Mouse (Mus musculus) naive thymus-derived CD4-positive, alpha-beta T cell, adult 2 months (primary cell): ENCODE measurements around the gene Fndc10.
A peak's percentile ranks its signal among the peaks of the same experiment; 100 is the strongest.
"Not testable (repeated sequence)": the region's sequence is repeated elsewhere in the genome, so short reads cannot be mapped to it uniquely, and the experiment has no call there.

ENCODE experiments used
- DNase-seq: peaks from one replicate; pipeline ENCODE4 v3.0.0-alpha.2; 2011; ENCODE audit warnings: low read depth

The Fndc10 gene

DNA sequence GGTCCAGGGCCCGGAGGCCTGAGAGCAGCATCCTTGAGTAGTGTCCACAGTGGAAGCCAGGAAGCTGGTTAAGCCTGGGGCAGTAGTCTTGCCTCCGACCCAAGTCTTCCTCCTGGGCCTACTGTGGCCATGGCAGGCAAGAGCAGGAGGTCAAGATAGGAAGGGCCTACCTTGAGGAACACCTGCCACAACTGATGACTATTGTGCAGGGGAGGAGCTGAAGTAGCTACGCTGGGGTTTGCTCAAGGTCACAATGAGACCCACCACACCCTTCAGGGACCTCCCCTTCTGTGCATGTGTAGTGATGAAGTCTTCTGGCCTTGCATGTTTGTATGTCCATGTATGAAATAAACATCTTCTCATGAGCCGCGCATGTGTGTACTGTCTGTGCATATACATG is 41.6 kb downstream of the Fndc10 start:
- DNase-seq: peak; percentile 33

DNA sequence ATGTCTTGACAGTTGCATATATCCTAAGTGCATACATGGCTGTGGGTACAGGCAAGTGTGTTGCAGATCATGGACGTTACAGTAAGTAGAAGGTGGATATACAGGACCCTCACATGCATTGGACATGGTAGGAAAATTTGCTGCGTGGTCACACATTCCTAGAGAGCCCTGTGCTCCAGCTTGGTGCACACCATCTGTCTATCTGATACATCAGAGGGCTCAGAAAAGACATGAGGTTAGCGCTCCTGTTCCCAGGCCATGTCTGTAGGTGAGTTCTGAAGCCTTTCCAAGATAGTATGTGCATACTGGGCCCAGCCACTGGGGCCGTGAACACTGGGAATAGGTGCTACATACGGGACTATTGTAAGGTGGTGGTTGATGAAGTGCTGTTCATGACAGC is 42.3 kb downstream of the Fndc10 start:
- DNase-seq: no peak

DNA sequence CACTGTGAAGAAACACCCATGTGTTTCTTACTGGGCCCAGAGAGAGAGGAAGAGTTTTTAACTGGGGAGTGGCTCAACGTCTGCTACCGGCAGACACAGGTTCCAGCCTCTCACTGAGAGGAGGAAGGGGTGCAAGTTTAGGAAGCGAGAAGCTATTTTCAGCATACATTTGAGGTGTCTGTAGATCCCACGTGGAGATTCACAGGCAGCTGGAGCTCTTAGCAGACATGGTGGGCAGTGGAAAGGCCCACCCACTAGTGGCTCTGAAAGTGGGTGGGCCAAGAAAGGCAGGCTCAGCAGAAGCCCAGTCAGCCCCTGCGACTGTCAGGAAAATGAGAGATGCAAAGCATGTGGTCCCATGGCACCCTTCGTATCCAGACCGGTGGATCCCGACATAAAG is 44.1 kb downstream of the Fndc10 start:
- DNase-seq: no peak

DNA sequence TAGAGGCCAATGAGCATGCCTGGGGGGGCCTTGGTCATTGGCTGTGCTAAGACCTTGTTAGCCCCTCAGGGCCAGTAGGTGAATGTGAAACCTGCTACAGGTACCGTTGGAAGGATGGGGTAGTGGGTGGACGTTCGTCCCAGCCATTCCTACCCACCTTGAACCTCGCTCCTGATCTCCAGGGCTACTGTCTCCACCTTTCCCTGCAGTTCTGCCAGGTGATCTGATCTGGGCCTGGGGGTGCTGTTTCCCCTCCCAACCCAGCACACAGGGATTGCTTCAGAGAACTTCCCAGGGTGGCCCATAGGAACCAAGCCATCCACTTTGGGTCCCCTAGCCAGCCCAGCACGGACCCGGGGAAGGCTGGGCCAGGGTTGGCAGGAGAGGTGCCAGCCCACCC is 45.0 kb downstream of the Fndc10 start:
- no peak for DNase-seq

DNA sequence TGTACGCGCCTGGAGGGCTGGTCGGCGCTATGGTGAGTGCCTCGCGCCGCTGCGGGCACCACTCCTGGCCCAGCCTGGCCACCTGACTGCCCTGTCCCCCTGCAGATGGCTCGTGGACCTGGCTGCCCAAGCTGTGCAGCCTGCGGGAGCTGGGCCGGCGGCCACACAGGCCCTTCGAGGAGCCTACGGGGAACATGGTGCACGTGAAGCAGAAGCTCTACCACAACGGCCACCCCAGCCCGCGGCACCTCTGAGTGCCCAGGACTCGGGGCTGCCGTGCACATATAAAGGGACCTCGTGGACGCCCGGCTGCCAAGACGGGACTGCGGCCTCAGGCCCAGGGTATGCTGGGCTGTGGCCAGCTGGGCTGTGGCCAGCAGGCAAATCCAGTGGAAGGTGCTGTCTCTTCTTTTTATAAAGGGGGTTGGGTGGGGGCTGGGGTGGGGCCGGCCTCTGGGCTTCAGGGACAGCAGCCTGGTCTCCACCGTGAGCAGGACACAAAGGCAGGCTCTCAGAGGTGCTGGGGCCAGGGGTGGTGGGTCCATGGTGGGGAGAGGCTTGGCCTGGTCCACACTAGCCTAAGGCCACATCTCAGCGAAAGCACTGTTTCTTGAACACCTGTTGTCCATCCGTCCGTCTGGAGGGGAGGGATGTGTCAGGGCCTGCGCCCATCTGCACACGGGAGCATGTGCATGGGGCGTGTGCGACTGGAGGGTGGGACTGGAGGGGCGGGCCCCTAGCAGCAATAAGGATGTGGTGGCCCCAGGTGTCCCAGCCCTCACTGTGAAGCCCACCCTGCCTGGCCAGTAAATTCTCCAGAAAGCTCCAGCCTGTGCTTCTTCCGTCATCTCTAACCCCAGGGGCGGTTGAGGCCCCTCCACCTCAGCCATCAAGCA is 45.8 kb downstream of the Fndc10 start:
- no peak for DNase-seq

DNA sequence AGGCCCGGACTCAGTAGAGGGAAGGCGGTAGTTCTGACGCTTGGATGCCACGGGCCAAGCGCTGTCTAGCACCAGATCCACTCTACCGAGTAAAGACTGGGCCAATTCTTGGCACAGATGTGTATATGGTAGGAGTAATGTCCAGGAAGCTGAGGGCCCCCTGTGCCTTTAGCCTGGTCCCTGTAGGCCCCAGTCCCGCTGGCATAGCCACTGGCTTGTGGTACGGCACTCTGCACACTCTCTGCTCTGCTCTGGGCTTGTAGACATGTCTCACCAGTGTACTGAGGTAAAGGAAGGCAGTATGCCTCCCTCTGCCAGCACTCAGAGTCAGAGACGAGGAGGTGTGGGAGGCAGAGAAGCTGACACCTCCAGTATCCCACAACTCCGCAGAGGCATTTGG is 46.5 kb downstream of the Fndc10 start:
- DNase-seq: not testable (repeated sequence)

DNA sequence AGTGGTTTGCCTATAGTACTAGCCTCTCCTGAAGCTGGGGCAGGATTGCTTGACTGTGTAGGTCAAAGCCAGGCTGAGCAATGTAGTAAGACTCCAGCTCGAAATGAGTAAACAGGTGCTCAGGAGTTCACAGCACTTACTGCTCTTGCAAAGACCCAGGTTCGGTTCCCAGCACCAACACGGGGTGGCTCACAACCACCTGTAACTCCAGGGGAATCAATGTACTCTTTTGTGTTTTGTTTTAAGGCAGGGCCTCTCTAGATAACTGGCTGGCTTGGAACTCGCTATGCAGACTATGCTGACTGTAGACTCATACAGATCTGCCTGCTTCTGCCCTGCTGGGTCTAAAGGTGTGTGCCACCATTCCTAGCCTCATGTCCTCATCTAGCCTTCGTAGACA is 48.5 kb downstream of the Fndc10 start:
- DNase-seq: no peak

DNA sequence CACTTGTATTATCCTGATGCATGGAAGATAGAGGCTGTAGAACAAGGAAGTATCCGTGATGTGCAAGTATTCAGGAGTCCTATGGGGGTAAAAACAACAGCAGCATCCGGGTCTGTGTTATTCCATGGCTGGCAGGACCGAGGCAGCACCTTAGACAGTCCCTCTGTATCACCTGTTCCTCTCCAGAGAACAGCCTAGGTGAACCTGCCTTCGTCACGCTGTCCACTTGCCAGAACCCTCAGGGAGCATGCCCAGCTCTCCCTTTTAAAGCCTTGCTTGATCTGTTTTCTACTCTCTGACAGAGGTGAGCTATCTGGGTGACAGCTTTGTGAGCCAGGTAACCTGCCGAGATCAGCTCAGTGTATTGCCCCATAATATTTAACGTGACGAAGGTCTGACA is 50.3 kb downstream of the Fndc10 start:
- no peak for DNase-seq

DNA sequence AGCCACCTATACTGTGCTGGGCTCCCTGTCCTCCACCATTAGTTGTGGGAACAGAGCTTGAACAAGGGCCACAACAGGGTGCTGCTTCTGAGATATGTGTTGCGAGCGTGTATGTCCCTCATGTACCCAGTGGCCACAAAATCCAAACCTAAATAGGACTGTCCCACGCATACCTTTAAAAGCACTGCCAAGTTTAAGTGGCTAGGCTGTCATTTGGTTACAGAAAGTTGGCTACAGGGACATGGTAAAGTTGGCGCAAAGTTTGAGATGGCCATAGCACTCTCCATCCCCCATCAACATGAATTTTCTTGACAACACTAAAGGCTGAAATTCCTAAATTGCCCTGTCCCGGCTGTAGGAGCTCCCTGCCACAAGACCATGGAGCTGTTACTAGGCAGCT is 51.0 kb downstream of the Fndc10 start:
- no peak for DNase-seq
